Mouse (Mus musculus): ENCODE results near the gene Mycl. TPM values are rescaled to one million over a fixed set of nuclear protein-coding genes. Genes with fewer than 3 reads are reported as not detected.
A peak's percentile ranks its signal among the peaks of the same experiment; 100 is the strongest.

Mycl gene
- total RNA-seq (2015; ENCODE audit: low replicate concordance) (1.7 TPM in 1 of 2 replicates, not detected in the other), total RNA-seq (2017; ENCODE audit: low replicate concordance) (0.56 and 2.5 TPM in 2 replicates)

DNA sequence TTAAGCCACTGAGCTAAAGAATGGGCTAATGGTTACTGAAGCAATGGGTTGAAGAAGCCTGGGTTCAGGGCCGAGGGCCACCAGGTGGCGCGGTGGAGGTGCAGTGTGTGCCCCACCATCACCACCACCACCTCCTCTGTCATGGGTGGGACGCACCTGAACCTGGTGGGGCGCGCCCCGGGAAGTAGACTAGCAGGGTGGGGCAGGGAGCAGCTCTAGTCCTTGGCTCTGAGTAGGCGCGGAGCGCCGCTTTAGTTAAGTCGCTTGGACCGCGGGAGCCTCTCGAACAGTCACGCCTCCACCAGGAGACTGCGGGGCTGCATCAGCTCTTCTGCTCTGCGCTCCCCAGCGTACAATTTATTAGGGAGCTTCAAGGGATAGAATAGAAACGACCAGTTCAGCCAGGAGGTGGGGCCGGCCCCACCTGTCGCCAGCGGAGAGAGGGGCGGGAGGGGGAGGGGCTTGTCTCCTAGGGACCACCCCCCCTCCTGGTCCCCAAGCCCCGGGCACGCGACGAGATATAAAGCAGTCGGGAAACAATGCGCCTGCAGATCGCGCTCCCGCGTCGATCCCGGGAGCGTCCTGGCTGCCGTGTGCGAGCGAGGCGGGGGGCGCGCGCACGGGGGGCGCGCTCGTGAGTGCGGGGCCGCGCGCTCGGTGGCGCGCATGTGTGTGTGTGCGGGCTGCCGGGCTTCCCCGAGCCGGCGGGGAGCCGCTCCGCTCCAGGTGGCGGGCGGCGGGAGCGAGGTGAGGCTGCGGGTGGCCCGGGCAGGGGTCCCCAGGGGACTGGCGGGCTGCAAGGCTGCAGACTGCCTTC, at the start of gene Mycl:
Gene Mycl, plus strand, starts transcription at position 249 of the 817 bp plus-strand sequence.
- ATAC-seq (replicated peaks; ENCODE audit: low FRiP score, poor library complexity, severe bottlenecking): peak; percentile 87

DNA sequence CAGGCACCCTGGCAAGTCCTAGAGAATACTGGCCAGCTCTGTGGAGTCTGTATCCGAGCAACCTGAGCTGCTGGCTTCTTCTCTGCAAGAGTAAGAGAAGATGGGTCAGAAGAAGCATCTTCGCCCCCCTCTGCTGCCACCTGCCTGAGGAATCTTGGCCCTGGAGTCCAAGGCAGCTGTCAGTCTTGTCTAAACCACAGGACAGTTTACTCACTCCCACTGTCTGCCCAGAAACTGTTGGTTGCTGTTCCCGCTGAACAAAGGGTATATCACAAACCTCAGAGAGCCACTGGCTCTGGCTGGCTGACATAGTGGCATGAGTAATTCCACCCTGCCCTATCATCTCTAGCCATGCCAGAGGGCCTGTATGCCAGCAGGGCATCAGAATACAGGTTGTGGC, 48.2 kb upstream of the Mycl start:
- ATAC-seq (replicated peaks; ENCODE audit: low FRiP score, poor library complexity, severe bottlenecking): no peak

DNA sequence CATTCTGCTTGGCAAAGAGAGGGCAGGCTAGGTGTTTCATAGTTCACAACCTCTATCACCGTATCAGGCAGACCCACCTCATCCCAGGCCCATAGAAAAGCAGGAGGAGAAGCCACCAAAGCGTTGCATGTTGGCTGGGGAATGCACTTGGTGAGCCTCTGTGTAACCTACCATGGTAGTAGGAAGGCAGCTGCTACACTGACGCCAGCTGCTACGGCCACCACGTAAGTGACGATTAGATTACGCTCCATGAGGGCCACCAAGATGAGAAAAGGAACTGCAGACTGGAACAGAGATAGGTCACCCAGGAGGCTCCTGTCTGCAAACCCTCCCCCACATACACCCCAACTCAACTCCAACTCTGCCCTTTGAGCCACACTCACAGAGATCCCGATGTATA, 46.4 kb upstream of the Mycl start:
- ATAC-seq (replicated peaks; ENCODE audit: low FRiP score, poor library complexity, severe bottlenecking): no peak

DNA sequence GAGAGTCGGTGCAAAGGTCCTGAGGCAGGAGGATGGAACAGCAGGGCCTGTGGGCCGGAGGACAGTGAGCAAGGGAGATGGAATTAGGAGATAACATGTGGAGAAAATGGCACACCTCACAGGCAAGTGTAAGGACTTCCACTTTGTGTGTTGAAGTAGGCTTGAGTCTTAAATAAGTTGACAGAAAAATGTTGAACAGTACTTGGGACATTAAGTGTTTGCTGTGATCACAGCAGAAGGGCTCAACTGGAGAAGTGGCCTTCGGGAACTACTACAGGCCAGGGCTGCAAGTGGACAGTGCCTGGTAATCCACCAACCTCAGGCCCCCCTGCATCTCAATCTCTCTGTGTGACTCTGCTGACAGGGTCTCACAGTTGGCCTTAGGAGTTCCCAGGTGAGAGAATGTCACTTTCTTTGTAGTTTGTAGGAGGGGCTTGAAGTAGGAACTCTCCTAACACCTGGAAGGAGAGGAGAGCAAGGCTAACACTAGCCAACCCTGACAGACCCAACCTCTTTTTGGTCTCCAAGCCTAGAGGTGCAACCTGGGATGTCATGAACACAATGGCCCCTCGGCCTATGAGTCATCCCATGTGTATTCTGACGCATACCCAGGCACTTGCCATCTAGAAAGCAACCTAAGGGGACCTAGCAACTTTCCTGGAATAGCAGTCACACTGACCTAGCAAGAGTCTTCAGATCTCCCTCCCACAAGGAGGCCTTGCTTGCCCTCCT, 40.6 kb upstream of the Mycl start:
- peak; percentile 30 for ATAC-seq (replicated peaks; ENCODE audit: low FRiP score, poor library complexity, severe bottlenecking)

DNA sequence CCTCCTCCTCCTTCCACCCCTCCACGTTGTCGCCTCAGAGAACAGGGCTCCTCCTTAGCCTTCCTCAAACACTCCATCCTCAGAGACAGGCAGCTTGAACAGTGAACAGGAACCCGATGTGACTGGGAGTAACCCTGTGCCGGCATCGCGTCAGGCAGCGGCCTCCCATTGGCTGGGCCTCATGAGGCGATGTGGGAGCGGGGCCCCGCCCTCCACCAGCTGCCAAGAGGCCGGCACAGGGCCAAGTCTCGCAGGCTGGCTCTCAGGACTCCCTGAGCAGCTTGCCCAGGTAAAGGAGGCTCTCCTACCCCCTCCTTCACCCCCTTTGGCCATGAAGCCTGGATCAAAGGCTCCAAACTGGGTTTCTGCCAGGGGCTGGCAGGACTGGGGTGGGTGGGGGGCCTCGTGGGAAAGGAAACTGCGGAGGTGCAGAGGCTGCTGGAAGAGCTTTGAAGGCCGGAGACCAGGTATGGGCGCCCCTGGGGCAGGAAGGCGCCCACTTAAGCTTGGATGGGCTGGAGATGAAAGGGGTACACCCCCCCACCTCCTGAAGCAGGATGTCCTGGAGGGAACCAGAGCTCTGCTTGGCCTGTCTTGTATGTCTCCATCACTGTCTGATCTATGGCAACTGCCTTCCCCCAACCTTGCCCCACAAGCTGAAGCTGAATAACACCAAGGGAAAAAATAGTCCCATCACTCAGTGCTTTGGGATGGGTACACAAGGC, 39.9 kb upstream of the Mycl start:
- peak; percentile 96 for ATAC-seq (replicated peaks; ENCODE audit: low FRiP score, poor library complexity, severe bottlenecking)

DNA sequence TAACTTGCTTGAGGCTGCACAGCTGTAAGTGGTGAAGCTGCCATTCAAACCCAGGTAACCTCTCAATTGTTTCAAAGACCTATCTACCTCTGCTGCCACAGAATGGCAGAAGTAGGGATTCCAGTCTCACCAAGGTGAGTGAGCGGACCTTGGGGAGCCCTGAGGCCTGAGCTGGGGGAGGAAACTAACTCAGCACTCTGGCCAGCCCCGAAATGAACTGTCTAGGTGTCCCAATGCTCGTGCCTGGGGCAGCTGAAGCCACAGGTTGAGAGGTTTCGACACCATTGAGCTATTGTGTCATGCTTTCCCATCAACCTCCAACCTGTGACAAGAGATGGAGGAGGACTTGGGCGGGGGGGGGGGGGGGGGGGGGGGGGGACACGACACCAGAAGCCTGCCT, 39.2 kb upstream of the Mycl start:
- ATAC-seq (replicated peaks; ENCODE audit: low FRiP score, poor library complexity, severe bottlenecking): no peak

DNA sequence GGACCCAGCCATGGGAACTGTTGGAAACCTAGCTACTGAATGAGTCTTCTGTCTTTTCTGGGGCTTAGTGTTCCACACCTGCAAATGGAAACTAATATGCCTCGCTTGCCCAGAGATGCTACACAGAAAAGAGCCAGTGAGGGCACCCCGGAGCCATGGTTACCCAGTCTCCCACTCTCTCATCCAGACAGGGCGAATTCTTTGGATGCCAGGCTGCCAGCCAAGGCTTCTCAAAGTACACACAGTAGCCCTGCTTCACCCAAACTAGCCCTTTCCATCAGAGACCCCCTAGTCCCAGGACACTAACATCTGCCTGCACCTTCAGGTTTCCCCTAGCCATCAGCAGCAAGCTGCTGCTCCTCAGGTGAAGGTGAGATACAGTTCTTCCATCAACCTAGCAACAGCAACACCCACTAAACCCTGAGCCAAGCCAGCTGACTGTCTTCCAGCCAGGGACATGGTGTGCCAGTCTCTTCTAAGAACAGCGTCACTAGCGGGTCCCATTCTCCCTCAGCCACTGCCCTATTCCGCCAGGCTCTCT, 36.9 kb upstream of the Mycl start:
- no peak for ATAC-seq (replicated peaks; ENCODE audit: low FRiP score, poor library complexity, severe bottlenecking)

DNA sequence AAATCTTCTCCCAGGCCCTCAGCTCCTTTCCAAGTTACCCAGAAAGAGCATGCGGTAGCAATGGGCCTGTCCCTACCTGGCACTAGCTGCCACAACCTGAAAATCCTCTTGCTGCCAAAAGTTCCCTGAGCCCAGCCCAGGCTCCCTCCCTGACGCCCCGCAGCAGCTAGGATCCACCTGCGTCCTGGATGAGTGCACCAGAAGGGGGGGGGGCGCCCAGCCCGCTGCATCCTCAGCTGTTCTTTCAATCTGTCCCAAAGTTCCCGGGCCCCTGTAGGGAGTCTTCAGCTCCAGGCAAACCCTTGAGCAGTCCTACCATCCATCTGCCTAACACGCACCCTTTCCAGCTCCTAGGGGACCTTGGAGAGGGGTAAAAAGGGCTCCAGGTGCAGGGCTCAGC, 35.6 kb upstream of the Mycl start:
- no peak for ATAC-seq (replicated peaks; ENCODE audit: low FRiP score, poor library complexity, severe bottlenecking)

DNA sequence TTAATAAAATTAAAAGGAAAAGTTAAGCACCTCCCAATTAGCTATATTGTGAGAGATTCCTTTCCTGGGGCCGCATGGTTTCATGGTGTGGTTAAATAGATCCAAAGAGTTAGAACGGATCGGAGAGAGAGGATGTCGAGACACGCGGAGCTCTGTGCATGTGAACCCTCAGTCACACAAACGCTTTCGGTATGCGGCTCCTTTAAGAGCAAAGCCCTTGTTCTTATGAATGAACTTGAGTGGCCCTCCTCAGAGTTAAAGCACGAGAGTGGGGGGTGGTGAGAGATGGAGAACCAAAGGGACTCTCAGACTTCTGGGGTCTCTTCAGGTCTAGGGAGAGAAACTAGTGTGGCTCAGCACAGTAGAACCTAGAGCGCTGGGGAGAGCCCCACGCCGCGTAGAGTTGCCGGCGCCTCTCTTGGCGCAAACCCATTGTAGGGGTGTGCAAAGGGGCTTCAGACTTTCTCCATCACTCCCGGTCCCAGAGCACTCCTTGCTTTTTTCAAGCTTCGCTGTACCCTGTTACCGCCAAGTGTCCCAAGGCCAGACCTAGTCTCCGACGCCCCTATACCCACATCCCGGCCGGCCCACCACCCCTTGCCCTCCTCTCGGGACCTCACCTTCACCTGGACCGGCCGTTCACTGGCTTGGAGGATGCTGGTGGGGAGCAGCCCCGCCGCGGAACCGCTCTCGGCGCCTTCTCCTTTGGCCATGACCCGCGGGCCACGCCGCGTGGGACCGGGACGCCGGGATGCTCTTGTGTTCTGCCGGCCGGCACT, 34.9 kb upstream of the Mycl start:
- no peak for ATAC-seq (replicated peaks; ENCODE audit: low FRiP score, poor library complexity, severe bottlenecking)

DNA sequence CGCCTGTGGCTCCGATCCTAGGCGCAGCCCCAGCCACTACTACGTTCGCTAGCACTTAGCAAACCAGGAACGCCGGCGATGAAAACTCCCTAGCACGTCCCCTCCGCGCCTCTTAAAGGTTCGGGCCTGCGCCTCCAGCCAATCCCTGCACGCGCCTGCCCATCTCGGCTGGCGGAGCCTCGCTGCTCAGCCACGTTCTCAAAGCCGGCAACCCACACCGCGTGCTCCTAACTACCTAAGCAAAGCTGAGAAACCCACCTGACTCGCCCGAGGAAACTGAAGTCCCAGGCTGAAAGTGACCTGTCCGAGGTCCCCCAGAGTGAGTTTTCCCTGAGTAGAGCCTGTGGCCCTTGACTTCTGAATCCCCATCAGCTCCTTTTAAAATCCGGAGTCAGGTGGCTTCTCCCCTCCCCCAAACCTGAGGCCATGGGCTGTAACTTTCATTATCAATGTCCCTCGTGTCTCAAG, 34.3 kb upstream of the Mycl start, which contains the start of gene Mfsd2a:
Gene Mfsd2a, minus strand, starts transcription at position 89 of the 468 bp plus-strand sequence.
- no peak for ATAC-seq (replicated peaks; ENCODE audit: low FRiP score, poor library complexity, severe bottlenecking)

DNA sequence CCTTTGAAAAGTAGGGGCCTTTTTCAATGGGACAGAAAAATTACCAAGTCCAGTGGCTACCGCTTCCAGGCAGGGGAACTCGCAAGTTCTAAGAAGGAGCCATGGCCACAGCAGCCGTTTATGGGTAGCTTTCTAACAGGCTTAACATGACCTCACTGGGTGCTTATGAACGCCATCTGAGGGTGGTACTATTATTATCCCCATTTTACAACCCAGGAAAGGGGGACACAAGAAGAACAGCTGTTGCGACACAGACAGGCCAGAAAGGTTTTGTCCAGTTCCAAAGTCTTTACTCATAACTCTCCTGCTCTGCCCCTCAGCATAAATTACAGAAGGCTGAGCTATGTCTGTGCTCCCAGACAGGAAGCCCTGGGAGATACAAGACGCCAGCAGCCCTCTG, 33.9 kb upstream of the Mycl start:
- ATAC-seq (replicated peaks; ENCODE audit: low FRiP score, poor library complexity, severe bottlenecking): no peak

DNA sequence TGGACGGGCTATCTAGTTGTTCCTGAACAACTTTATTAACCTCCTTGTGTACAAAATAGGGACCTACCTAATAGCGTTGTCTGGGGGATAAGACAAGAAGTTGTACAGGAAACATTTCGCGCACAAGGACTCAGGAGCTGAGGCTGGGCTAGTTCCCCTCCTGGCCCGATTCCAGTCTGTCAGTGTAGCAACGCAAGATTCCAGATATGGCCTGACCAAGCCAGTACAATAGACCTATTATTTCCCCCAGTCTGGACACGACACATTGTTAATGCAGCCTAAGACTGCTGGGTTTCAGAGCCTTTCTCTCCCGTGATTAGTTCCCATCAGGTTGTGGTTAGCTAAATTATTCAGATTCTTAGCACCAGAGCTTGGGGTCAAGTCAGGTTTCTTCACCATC, 32.7 kb upstream of the Mycl start:
- ATAC-seq (replicated peaks; ENCODE audit: low FRiP score, poor library complexity, severe bottlenecking): no peak

DNA sequence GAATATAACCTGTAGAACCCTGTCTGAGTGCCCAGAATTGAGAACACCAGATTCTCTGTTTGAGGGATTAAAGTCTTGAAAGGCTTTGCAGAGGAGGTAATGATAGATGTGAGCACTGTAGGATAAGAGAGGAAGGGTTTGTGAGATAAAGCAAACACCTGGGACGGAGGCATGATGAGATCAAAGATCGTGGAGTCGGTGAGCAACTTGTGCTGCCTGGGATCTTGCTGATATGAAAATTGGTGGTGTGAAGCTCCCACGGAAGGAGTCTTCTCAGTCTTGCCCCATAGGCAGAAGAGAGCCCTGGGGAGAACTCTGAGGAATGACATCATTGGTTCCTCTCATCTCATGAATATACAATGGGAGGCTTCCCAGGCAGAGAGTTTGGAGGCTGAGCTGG, 27.3 kb upstream of the Mycl start:
- ATAC-seq (replicated peaks; ENCODE audit: low FRiP score, poor library complexity, severe bottlenecking): no peak

DNA sequence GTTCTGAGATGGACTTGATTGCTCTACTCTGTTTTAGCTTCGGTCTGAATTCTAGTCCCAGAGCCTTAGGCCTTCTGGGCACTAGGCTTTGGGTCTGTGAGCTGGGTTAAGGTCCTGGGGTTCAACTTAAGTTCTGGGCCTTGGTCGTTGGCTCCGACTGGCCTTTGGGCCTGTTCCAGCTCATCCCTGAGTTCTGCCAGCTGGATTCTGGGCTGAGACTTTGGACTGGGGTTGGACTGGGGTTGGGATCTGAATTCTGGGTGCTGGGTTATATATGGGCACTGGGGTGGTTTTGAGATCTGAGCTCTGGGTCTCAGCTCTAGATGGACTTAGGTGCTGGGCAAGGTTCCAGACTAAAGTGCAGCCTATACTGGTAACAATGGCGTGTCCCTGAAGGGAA, 24.3 kb upstream of the Mycl start:
- no peak for ATAC-seq (replicated peaks; ENCODE audit: low FRiP score, poor library complexity, severe bottlenecking)

DNA sequence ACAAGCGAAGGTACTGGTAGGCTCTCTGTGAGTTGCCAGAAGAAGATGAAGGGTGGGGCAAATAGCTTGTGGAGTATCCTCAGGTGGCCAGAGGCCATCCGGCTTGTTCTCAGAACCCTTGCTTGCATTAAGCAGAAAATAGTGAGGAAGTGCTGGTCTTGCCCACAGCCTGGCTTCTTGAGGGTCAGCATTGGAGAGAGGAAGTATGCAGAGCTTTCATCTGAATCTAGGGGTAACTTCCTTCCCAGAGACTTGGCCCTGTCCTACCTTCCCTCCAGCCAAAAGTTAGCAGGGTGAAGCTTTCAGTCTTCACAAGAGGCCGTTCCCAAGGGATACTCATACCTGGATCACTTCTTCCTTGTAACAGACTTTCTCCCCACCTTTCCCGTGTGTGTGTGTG, 23.8 kb upstream of the Mycl start:
- no peak for ATAC-seq (replicated peaks; ENCODE audit: low FRiP score, poor library complexity, severe bottlenecking)

DNA sequence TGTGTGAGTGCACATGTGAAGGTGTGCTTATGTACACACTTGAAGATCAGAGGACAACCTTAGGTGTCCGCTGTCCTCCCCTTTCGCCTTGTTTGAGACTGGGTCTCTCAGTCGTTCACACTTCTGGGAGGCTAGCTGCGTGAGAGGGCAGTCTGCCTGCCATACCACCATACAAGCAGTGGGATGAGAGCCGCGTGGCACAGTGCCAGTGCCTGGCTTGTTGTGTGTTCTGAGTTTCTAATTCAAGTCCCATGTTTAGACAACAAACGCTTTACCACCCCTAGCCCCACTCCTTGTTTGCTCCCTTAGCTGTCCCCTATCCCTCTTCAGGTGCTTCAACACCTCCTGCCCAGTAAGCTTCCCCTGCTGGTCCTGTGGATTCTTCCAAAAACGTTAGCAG, 23.4 kb upstream of the Mycl start:
- ATAC-seq (replicated peaks; ENCODE audit: low FRiP score, poor library complexity, severe bottlenecking): no peak

DNA sequence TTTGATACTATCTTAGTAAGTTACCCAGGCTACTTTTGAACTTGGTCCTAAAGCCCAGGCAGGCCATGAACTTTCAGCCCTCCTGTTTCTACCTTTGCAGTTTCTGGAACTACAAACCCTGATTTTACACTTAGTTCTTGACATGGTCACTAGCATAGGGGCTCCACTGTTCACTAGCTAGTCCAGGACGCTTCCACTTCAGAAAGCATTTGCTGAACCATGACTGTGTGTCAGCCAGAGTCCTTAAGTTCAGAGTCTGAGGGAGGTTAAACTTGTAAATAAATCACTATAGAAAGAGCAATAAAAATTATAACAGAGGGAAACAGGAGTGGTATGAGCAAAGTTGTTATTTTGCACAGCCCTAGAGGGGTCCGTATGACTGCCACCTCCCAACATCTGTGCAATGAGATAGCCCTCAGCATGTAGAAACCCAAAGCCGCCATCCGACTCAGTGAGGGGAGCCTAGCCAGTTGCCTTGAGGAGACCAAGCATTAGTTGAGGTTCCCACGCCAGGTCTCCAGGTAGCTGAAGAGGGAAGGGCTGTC, 20.4 kb upstream of the Mycl start:
- ATAC-seq (replicated peaks; ENCODE audit: low FRiP score, poor library complexity, severe bottlenecking): no peak

DNA sequence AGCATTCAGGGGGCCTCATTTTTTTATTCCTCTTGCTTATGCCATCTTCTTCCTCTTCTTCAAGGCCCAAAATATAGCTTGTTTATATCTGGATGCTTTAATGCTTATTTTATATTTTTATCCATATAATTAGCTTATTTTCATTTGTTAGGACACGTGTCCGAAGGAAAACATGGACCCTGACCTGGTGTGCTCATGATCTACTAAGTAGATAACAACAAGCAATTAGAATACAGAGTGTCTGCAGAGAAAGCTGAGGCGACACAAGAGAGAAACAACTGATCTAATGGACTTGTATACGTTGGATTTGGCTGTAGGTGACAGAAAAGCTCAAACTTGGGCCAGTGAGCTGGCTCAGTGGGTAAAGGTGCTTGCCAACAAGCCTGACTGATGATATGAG, 18.6 kb upstream of the Mycl start:
- no peak for ATAC-seq (replicated peaks; ENCODE audit: low FRiP score, poor library complexity, severe bottlenecking)

DNA sequence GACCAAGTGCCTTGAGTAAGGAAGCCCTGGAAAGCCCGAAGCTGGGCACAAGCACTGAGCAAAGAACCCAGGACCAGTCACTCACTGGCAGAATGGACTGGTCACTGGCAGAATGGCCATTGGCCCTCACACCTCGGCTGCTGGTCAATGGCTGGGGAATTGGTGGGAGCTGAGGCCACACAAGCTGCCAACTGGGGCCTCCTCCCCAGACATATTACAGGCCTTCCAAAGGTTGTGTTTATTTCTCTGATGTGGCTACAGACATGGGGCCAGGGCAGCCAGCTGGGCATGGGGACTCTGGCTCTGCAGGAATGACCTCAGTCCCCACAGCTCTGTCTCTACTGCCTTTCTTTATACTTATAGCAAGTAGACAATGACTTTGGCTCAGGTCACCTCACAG, 16.6 kb upstream of the Mycl start:
- no peak for ATAC-seq (replicated peaks; ENCODE audit: low FRiP score, poor library complexity, severe bottlenecking)
